Mouse (Mus musculus) heart, embryonic 10.5 days (tissue): ENCODE measurements at regions not wholly inside any gene's neighbourhood (a gene's known extent, or its start where the extent isn't known, plus 50 kb on each side); places are given as distances from the start of the nearest gene placed in this dataset.
A peak's percentile ranks its signal among the peaks of the same experiment; 100 is the strongest.

Source experiments
- DNase-seq: peaks from one replicate; pipeline ENCODE4 v3.0.0-alpha.2; 2017; ENCODE audit warnings: low spot score
- H3K27ac ChIP-seq: fragments of 300-500 bp; sonication (generic); 2 replicates; pipeline ENCODE4 v1.5.1; 2016; ENCODE audit warnings: mild to moderate bottlenecking
- H3K27me3 ChIP-seq: fragments of 300-500 bp; sonication (generic); 2 replicates; pipeline ENCODE4 v1.6.1; 2016; ENCODE audit warnings: mild to moderate bottlenecking; ENCODE audit not compliant: poor library complexity, insufficient read depth, severe bottlenecking
- H3K36me3 ChIP-seq: fragments of 300-500 bp; sonication (generic); 2 replicates; pipeline ENCODE4 v1.6.1; 2016; ENCODE audit warnings: mild to moderate bottlenecking, moderate library complexity
- H3K4me1 ChIP-seq: fragments of 300-500 bp; sonication (generic); 2 replicates; pipeline ENCODE4 v1.6.1; 2016; ENCODE audit warnings: mild to moderate bottlenecking
- H3K4me3 ChIP-seq: fragments of 300-500 bp; sonication (generic); 2 replicates; pipeline ENCODE4 v1.5.1; 2016; ENCODE audit warnings: mild to moderate bottlenecking, moderate library complexity
- H3K9me3 ChIP-seq: fragments of 300-500 bp; sonication (generic); 2 replicates; pipeline ENCODE4 v1.6.1; 2016; ENCODE audit warnings: mild to moderate bottlenecking, moderate library complexity
- WGBS: fragments of 180-500 bp; shearing (Covaris S2); methylation state at CpG from one replicate; pipeline ENCODE4 v1.1.7; 2016; 5-methylcytosine and 5-hydroxymethylcytosine counted together

GRCm38 (mm10) chr2:30691857-30692560 lies 97.2 kb downstream of the Cstad start:
- H3K4me1 ChIP-seq, result peaks cover 65% of the 10 kb centered on the region
- no peaks in the 10 kb centered on the region for H3K27me3 ChIP-seq
- peak overlapping the region; percentile 98 for H3K27ac ChIP-seq
- H3K9me3 ChIP-seq, result no peaks in the 10 kb centered on the region
- 19% methylated on average over 11 of the region's 11 CpGs for WGBS
- no peak for DNase-seq
- peak overlapping the region; percentile 62; the same call in 1 of the 2 replicates for H3K4me3 ChIP-seq
- no peaks in the 10 kb centered on the region for H3K36me3 ChIP-seq

DNA sequence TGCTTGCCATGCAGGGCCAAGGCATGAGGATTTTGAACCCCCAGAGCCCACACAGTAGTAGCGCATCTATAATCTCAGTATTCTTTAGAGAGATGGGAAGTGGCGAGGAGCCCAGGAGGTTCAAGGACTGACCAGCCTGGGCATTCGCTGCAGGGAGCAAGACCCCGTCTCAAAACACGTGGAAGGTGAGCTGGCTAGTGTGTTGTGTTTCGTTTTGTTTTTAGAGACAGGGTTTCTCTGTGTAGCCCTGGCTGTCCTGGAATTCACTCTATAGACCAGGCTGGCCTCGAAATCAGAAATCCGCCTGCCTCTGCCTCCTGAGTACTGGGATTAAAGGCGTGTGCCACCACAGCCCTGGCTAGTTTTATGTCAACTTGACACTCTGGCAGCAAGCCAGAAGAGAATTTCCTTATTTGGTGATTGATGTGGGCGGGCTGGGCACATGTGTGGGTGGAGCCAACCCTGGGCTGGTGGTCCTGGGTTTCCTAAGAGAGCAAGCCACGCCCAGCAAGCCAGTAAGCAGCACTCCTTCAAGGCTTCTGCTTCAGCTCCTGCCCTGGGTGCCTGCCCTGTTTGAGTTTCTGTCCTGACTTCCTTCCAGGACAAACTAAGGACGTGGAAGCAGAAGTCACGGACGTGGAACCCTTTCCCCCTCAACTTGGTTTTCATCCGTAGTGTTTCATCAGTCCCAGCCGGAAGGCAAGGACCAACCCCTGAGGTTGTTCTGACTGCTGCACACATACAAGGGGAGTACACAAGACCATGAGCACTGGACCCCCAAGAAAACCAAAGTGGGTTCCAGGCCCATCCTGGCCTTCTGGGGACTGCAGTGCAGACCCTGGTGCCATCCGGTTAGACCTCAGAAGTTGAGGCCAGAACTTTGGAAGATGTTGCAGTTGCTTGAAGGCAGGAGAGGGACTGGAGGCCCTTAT lies 96.4 kb downstream of the Cstad start:
- 84% methylated on average over 17 of the region's 17 CpGs for whole genome bisulfite sequencing
- H3K36me3 ChIP-seq, result no peaks in the 10 kb centered on the region
- H3K9me3 ChIP-seq, result no peaks in the 10 kb centered on the region
- H3K27ac ChIP-seq, result peak overlapping the region; percentile 98
- H3K27me3 ChIP-seq, result no peaks in the 10 kb centered on the region
- peaks cover 67% of the 10 kb centered on the region for H3K4me1 ChIP-seq
- no peak for DNase-seq
- H3K4me3 ChIP-seq, result no peak overlapping the region

DNA sequence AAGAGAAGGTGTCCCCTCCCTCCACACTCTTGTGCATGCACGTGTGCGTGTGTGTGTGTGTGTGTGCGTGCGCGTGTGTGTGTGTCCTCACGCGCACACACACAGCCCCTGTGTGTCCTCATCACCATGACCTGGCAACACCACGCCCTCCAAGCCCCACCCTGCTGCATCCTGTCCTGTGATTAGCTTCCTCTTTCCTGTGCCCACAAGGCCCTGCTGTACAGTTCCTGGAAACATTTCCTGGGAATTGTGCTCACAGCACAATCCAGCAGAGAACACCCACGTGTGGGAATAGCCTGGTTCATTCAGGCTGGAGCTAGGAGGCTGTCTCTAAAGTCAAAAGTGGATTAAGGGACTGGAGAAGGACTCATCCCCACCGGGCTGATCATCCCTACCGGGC lies 95.5 kb downstream of the Cstad start:
- DNase-seq, result no peak
- peaks cover 67% of the 10 kb centered on the region for H3K4me1 ChIP-seq

GRCm38 (mm10) chr2:30688402-30688801 lies 93.6 kb downstream of the Cstad start:
- DNase-seq, result no peak
- no peaks in the 10 kb centered on the region for H3K36me3 ChIP-seq
- 75% methylated on average over 4 of the region's 4 CpGs for WGBS
- H3K9me3 ChIP-seq, result no peaks in the 10 kb centered on the region
- H3K27ac ChIP-seq, result 0 out of 2 replicates have a peak overlapping the region, but pooled peaks have one; percentile 19
- H3K27me3 ChIP-seq, result no peaks in the 10 kb centered on the region
- H3K4me3 ChIP-seq, result no peak overlapping the region
- peaks cover 60% of the 10 kb centered on the region for H3K4me1 ChIP-seq

More for the DNA sequence above, 95.5 kb downstream of the Cstad start:
- 76% methylated on average over 11 of the region's 11 CpGs for WGBS
- H3K27ac ChIP-seq, result peak overlapping the region; percentile 77
- H3K27me3 ChIP-seq, result no peaks in the 10 kb centered on the region
- H3K9me3 ChIP-seq, result no peaks in the 10 kb centered on the region
- H3K4me3 ChIP-seq, result no peak overlapping the region
- H3K36me3 ChIP-seq, result no peaks in the 10 kb centered on the region

GRCm38 (mm10) chr2:30687121-30687551 lies 92.3 kb downstream of the Cstad start:
- H3K4me1 ChIP-seq, result peaks cover 55% of the 10 kb centered on the region
- no peak for DNase-seq
- WGBS, result 4% methylated on average over 23 of the region's 23 CpGs

DNA sequence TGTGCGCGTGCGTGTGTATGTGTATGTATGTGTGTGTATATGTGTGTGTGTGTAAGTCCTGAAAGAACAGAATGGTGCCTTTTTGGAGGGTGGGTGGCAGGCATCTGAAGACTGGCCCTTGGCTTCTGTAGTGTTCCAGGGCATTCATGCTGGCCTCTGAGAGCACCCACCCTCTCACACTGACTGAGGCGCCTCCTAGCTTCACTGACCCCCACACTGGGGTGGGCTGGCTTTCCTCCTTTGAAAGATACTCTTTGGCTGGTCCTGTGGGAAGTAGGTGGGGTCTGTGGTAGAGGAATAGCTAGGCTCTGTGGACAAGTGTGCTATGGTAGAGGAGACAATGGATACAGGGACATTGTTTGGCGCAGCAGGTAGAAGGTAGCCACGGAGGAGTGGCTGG lies 91.5 kb downstream of the Cstad start:
- Histone ChIP-seq H3K36me3 (no peaks in the 10 kb centered on the region), H3K4me1 (peaks cover 56% of the 10 kb centered on the region), H3K27ac (peak overlapping the region; percentile 89), H3K27me3 (no peaks in the 10 kb centered on the region), H3K4me3 (no peak overlapping the region), H3K9me3 (no peaks in the 10 kb centered on the region)
- DNase-seq, result no peak
- WGBS, result 74% methylated on average over 6 of the region's 6 CpGs

More at GRCm38 (mm10) chr2:30687121-30687551, 92.3 kb downstream of the Cstad start:
- Histone ChIP-seq H3K9me3 (no peaks in the 10 kb centered on the region), H3K36me3 (no peaks in the 10 kb centered on the region), H3K27me3 (no peaks in the 10 kb centered on the region), H3K4me3 (peak overlapping the region; percentile 48), H3K27ac (peak overlapping the region; percentile 89)

- no peaks in the 10 kb centered on the region for H3K9me3 ChIP-seq
- H3K4me3 ChIP-seq, result peak overlapping the region; percentile 13; the same call in 1 of the 2 replicates
- no peaks in the 10 kb centered on the region for H3K27me3 ChIP-seq
- H3K36me3 ChIP-seq, result no peaks in the 10 kb centered on the region
- no peak for DNase-seq
- WGBS, result 54% methylated on average over 10 of the region's 10 CpGs
- peaks cover 53% of the 10 kb centered on the region for H3K4me1 ChIP-seq
- peak overlapping the region; percentile 89 for H3K27ac ChIP-seq
Observed at GRCm38 (mm10) chr2:30685137-30685860, 90.5 kb downstream of the Cstad start.

- no peak for DNase-seq
- H3K4me1 ChIP-seq, result peaks cover 51% of the 10 kb centered on the region
- WGBS, result 83% methylated on average over 6 of the region's 6 CpGs
- no peaks in the 10 kb centered on the region; the same call in 1 of the 2 replicates for H3K9me3 ChIP-seq
- peak overlapping the region; percentile 89 for H3K27ac ChIP-seq
- no peaks in the 10 kb centered on the region for H3K27me3 ChIP-seq
- H3K4me3 ChIP-seq, result no peak overlapping the region
- no peaks in the 10 kb centered on the region for H3K36me3 ChIP-seq
Observed at GRCm38 (mm10) chr2:30684461-30684860, 89.6 kb downstream of the Cstad start.

DNA sequence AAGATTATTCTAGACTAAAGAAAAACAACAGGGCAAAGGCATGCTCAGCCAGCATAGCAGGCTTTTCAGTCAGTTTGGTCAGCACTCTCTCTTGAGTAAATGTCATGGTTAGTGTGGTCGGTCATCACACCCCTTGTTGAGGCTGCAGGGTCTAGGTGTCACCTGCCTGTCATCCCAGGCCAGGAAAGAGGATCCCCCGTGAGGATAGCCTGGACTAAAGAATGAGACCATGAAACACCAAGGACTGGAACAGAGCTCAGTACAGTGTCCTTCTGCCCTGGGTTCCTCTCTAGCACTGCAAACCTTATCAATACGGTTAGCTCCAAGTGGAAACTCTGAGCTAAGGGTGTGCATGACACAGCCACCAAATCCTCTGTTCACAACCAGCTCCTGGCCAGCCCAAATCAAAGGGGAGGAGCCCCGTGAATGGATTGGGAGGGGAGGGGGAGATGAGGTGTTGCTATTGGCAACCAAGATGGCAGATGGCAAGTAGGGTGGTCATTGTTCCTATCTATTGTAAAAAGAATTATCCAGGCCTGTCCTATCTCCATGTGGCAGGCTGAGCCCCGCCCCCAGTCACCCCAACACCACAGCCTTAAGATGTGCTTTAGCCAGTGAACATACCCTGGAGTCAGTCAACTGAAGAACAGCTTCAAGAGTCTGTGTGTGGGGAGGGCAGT lies 87.4 kb downstream of the Cstad start:
- H3K27me3 ChIP-seq, result no peaks in the 10 kb centered on the region
- no peaks in the 10 kb centered on the region for H3K36me3 ChIP-seq
- H3K27ac ChIP-seq, result peak overlapping the region; percentile 42
- no peaks in the 10 kb centered on the region; the same call in 1 of the 2 replicates for H3K9me3 ChIP-seq
- DNase-seq, result no peak
- WGBS, result 63% methylated on average over 5 of the region's 5 CpGs
- no peak overlapping the region for H3K4me3 ChIP-seq
- H3K4me1 ChIP-seq, result peaks cover 59% of the 10 kb centered on the region

DNA sequence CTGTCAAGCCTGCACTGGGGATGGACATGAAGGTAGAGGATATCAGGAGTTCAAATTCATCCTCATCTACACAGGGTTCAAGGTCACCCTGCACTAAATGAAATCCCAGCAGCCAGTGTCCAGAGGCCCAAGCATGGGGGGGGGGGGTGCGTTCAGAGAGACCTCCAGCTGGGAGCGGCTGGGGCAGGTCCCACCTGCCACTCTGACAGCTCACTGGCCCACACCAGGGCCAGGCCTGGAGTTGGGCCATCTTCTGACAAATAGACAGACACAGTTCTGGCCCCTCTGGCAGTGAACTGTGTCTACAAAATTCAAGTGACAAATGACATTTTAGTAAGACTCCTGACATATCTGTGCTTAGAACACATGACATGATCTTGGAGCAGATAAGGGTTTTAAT lies 86.8 kb downstream of the Cstad start:
- H3K4me3 ChIP-seq, result no peak overlapping the region
- no peaks in the 10 kb centered on the region for H3K36me3 ChIP-seq
- peaks cover 59% of the 10 kb centered on the region for H3K4me1 ChIP-seq
- no peaks in the 10 kb centered on the region for H3K27me3 ChIP-seq
- WGBS, result 59% methylated on average over 2 of the region's 2 CpGs
- H3K9me3 ChIP-seq, result no peaks in the 10 kb centered on the region; the same call in 1 of the 2 replicates
- H3K27ac ChIP-seq, result peak overlapping the region; percentile 63; the same call in 1 of the 2 replicates
- no peak for DNase-seq

DNA sequence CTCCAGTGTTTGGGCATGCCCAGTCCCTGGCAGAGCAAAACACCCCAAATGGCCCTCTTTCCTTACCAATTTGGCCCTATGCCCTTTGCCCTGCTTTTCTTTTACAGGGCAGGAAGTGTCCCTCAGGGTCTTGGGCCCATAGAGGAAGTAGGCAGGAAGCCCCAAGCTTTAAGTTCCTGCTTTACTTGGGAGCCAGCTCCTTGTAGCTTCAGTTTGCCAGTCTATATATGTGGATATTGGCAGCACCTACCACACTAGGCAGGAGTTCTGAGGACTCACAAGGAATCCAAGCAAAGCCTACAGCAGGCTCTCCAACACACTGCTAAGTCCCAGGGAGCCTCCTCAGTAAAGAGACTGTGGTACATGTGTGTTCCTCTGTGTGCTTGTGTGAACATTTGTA lies 84.2 kb downstream of the Cstad start:
- Histone ChIP-seq H3K4me1 (peaks cover 48% of the 10 kb centered on the region), H3K27ac (peak overlapping the region; percentile 64), H3K27me3 (no peaks in the 10 kb centered on the region), H3K9me3 (no peaks in the 10 kb centered on the region; the same call in 1 of the 2 replicates), H3K4me3 (no peak overlapping the region), H3K36me3 (no peaks in the 10 kb centered on the region)
- no peak for DNase-seq

DNA sequence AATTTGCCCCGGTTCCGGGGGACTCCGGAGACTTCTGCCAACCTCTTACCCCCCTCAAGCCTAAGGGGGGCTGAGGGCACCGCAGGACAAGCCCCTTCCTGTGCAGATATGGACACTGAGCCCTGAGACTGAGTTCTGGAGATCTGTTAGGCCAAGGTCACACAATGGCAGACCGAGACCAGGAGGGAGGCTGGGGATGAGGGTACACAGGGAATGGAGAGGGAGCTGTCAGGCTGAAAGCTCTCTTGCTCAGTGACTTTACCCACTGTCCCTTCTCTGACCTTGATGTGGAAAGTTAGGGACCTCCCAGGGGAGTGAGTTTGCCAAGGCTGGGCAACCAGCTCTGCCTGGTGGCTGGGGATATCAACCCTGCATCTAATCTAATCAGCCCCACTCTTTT lies 82.7 kb downstream of the Cstad start:
- H3K4me3 ChIP-seq, result peak overlapping the region; percentile 59
- 5% methylated on average over 5 of the region's 5 CpGs for WGBS
- peaks cover 45% of the 10 kb centered on the region for H3K4me1 ChIP-seq
- H3K27ac ChIP-seq, result peak overlapping the region; percentile 96
- DNase-seq, result no peak
- H3K36me3 ChIP-seq, result no peaks in the 10 kb centered on the region
- no peaks in the 10 kb centered on the region; the same call in 1 of the 2 replicates for H3K9me3 ChIP-seq
- no peaks in the 10 kb centered on the region for H3K27me3 ChIP-seq
